Mouse (Mus musculus): Measurements from ENCODE around the gene Timp3.

DNA sequence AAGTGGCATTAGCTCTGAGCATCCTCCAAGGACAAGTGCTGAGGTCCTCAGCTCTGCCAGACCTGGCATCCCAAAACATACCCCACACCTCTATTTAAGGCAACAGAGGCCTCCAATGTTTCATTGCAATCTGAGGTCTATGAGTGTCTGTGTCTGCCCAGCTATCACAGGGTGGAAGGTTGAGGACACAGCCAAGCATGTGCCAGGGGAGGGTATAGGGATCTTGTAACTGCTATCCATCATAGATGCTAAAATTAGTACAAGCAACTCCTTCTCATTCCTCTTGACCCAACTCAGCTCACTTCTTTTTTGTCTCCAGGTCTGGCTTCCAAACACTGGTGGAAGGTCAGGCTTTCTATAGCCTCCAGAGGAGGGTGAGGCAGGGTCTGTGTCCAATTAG lies 71.4 kb downstream of the Timp3 start:
- TF ChIP-seq ZC3H11A (IDR thresholded peaks at IDR 0.05; ENCODE audit: borderline replicate concordance, low read depth, low read length) (no peak), ZNF384 (IDR thresholded peaks at IDR 0.05; ENCODE audit: low read depth, low read length) (no peak), MAFK (IDR thresholded peaks at IDR 0.05; ENCODE audit: insufficient read depth, low read depth, low read length) (no peak), HCFC1 (IDR thresholded peaks at IDR 0.05; ENCODE audit: borderline replicate concordance, insufficient read depth, low read length) (no peak), CHD2 (IDR thresholded peaks at IDR 0.05; ENCODE audit: low read depth, low read length) (no peak)
